Mouse (Mus musculus): ENCODE results near the gene Pwp2.
"Not testable (repeated sequence)": the region's sequence is repeated elsewhere in the genome, so short reads cannot be mapped to it uniquely, and the experiment has no call there.

Gene Pwp2

GRCm38 (mm10) chr10:78184531-78185380, at the start of gene Pwp2:
Pwp2 (minus strand) TSS chr10:78185149.
- peak; percentile 70 to 93 for DNase-seq (ENCODE audit: low spot score in 2 of 2)

GRCm38 (mm10) chr10:78233756-78234155, 48.8 kb upstream of the Pwp2 start:
- DNase-seq (ENCODE audit: low spot score in 2 of 2): no peak

- no peak for DNase-seq (ENCODE audit: low spot score in 2 of 2)
Measured at GRCm38 (mm10) chr10:78233161-78233560, 48.2 kb upstream of the Pwp2 start.

- DNase-seq (ENCODE audit: low spot score in 2 of 2): no peak
Measured at GRCm38 (mm10) chr10:78232301-78232980, 47.5 kb upstream of the Pwp2 start.

GRCm38 (mm10) chr10:78228560-78228928, 43.6 kb upstream of the Pwp2 start:
- no peak for DNase-seq (ENCODE audit: low spot score in 2 of 2)

- DNase-seq (ENCODE audit: low spot score in 2 of 2): no peak
Measured at GRCm38 (mm10) chr10:78227875-78228559, 43.1 kb upstream of the Pwp2 start.

- no peak for DNase-seq (ENCODE audit: low spot score in 2 of 2)
Measured at GRCm38 (mm10) chr10:78224136-78224535, 39.2 kb upstream of the Pwp2 start.

GRCm38 (mm10) chr10:78222908-78223307, 38.0 kb upstream of the Pwp2 start:
- no peak for DNase-seq (ENCODE audit: low spot score in 2 of 2)

GRCm38 (mm10) chr10:78221315-78221714, 36.4 kb upstream of the Pwp2 start:
- no peak for DNase-seq (ENCODE audit: low spot score in 2 of 2)

- no peak for DNase-seq (ENCODE audit: low spot score in 2 of 2)
Measured at GRCm38 (mm10) chr10:78219528-78219927, 34.6 kb upstream of the Pwp2 start.

- DNase-seq (ENCODE audit: low spot score in 2 of 2): no peak
Measured at GRCm38 (mm10) chr10:78218576-78218975, 33.6 kb upstream of the Pwp2 start.

GRCm38 (mm10) chr10:78216376-78217083, 31.6 kb upstream of the Pwp2 start:
- DNase-seq (ENCODE audit: low spot score in 2 of 2): peak; percentile 36 to 77

- DNase-seq (ENCODE audit: low spot score in 2 of 2): no peak
Measured at GRCm38 (mm10) chr10:78214371-78214770, 29.4 kb upstream of the Pwp2 start.

GRCm38 (mm10) chr10:78211311-78211710, 26.4 kb upstream of the Pwp2 start:
- DNase-seq (ENCODE audit: low spot score in 2 of 2): peak in 1 of 2 experiments; percentile 54

GRCm38 (mm10) chr10:78201182-78201581, 16.2 kb upstream of the Pwp2 start:
- DNase-seq (ENCODE audit: low spot score in 2 of 2): no peak

- no peak for DNase-seq (ENCODE audit: low spot score in 2 of 2)
Measured at GRCm38 (mm10) chr10:78192933-78193332, 8.0 kb upstream of the Pwp2 start.

- DNase-seq (ENCODE audit: low spot score in 2 of 2): not testable (repeated sequence)
Measured at GRCm38 (mm10) chr10:78186076-78186475, 1.1 kb upstream of the Pwp2 start.

- DNase-seq (ENCODE audit: low spot score in 2 of 2): no peak
Measured at GRCm38 (mm10) chr10:78185381-78185725, 404 bp upstream of the Pwp2 start.

GRCm38 (mm10) chr10:78183577-78183976, 1.4 kb downstream of the Pwp2 start:
- DNase-seq (ENCODE audit: low spot score in 2 of 2): no peak

GRCm38 (mm10) chr10:78182321-78182720, 2.6 kb downstream of the Pwp2 start:
- no peak for DNase-seq (ENCODE audit: low spot score in 2 of 2)

- DNase-seq (ENCODE audit: low spot score in 2 of 2): no peak
Measured at GRCm38 (mm10) chr10:78174474-78174873, 10.5 kb downstream of the Pwp2 start.

- DNase-seq (ENCODE audit: low spot score in 2 of 2): no peak
Measured at GRCm38 (mm10) chr10:78171581-78171980, 13.4 kb downstream of the Pwp2 start.

All from spleen, postnatal 10 days (tissue).